Mouse (Mus musculus) urinary bladder, postnatal 4 days (tissue): Measurements from ENCODE around the gene Rassf5.

Source experiments
- DNase-seq, 2 experiments: peaks; one replicate each; pipeline ENCODE4 v3.0.0; 2021 to 2022; ENCODE audit warnings: low spot score in 2 of 2

Gene Rassf5

GRCm38 (mm10) chr1:131208081-131208480 lies 37.0 kb downstream of the Rassf5 start:
- DNase-seq: no peak

GRCm38 (mm10) chr1:131207531-131207930 lies 37.5 kb downstream of the Rassf5 start:
- DNase-seq: peak; percentile 59 to 87

GRCm38 (mm10) chr1:131206342-131206741 lies 38.7 kb downstream of the Rassf5 start:
- no peak for DNase-seq

GRCm38 (mm10) chr1:131204461-131204860 lies 40.6 kb downstream of the Rassf5 start:
- DNase-seq: no peak

GRCm38 (mm10) chr1:131201391-131201790 lies 43.7 kb downstream of the Rassf5 start:
- no peak for DNase-seq

- no peak for DNase-seq
These were observed 44.5 kb downstream of the Rassf5 start for GRCm38 (mm10) chr1:131200588-131200987.

- peak in 1 of 2 experiments; percentile 53 for DNase-seq
These were observed 45.1 kb downstream of the Rassf5 start for GRCm38 (mm10) chr1:131199976-131200375.

- DNase-seq: no peak
These were observed 45.8 kb downstream of the Rassf5 start for GRCm38 (mm10) chr1:131199118-131199821.

GRCm38 (mm10) chr1:131198417-131198960 lies 46.6 kb downstream of the Rassf5 start:
- DNase-seq: no peak

GRCm38 (mm10) chr1:131196107-131196506 lies 49.0 kb downstream of the Rassf5 start:
- DNase-seq: no peak

GRCm38 (mm10) chr1:131195653-131196052 lies 49.4 kb downstream of the Rassf5 start:
- DNase-seq: no peak

GRCm38 (mm10) chr1:131193746-131194145 lies 51.3 kb downstream of the Rassf5 start:
- no peak for DNase-seq

- no peak for DNase-seq
These were observed 56.4 kb downstream of the Rassf5 start for GRCm38 (mm10) chr1:131188655-131189054.

- no peak for DNase-seq
These were observed 57.2 kb downstream of the Rassf5 start for GRCm38 (mm10) chr1:131187856-131188255.

- DNase-seq: no peak
These were observed 58.1 kb downstream of the Rassf5 start for GRCm38 (mm10) chr1:131186995-131187394.

- DNase-seq: no peak
These were observed 59.1 kb downstream of the Rassf5 start for GRCm38 (mm10) chr1:131185821-131186506.

GRCm38 (mm10) chr1:131184956-131185660 lies 60.0 kb downstream of the Rassf5 start:
- DNase-seq: no peak

GRCm38 (mm10) chr1:131184253-131184955 lies 60.7 kb downstream of the Rassf5 start:
- DNase-seq: no peak

- DNase-seq: no peak
These were observed 61.9 kb downstream of the Rassf5 start for GRCm38 (mm10) chr1:131183201-131183600.

GRCm38 (mm10) chr1:131181642-131182527 lies 63.2 kb downstream of the Rassf5 start:
- DNase-seq: peak; percentile 60 to 76

GRCm38 (mm10) chr1:131180386-131180785 lies 64.7 kb downstream of the Rassf5 start:
- DNase-seq: no peak
